Mouse (Mus musculus): Measurements from ENCODE around the gene Vmn2r51. TPM values are rescaled to one million over a fixed set of nuclear protein-coding genes. Genes with fewer than 3 reads are reported as not detected.

The Vmn2r51 gene
- polyA plus RNA-seq (2015; fragmentation: Illumina TruSeq; extraction: RNeasy Lipid Tissue Mini Kit (QIAGEN cat#74804); ENCODE audit: insufficient read depth, low read depth, low replicate concordance), result not detected

DNA sequence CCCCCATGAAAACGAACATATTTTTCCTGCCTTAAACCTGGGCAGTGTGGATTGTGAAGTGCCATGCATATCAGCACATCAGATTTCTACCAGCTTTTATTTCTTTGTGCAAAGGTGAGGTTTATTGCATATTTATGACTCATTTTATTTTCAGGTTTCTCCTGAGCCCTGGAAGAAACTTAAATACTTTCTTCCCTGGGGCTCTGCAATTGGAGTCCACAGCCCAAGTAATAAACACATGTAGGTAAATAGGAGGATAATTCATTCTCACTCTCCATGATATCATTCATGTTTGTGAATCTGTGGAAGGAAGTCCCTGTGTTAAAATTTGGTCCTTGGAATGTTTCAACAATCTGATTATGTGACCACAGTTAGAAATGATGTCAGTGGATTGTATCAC lies at the start of gene Vmn2r51:
Vmn2r51 (minus strand) TSS at position 101 of the 400 bp plus-strand sequence.

DNA sequence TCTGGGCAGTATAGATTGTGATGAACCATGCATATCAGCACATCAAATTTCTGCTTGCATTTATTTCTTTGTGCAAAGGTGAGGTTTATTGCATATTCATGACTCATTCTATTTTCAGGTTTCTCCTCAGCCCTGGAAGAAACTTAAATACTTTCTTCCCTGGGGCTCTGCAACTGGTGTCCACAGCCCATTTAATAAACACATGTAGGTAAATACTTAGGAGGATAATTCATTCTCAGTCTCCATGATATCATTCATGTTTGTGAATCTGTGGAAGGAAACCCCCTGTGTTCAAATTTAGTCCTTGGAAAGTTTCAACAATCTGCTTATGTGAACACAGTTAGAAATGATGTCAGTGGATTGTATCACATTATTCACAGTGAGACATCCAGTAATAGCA lies 52.3 kb downstream of the Vmn2r51 start, which contains the start of gene Vmn2r50:
Vmn2r50 (minus strand) TSS at position 101 of the 400 bp plus-strand sequence.

Other genes with a start within 250 kb of the Vmn2r51 start
- not detected for gene Vmn2r48, start 152.2 kb downstream of the Vmn2r51 start, polyA plus RNA-seq (2015; fragmentation: Illumina TruSeq; extraction: RNeasy Lipid Tissue Mini Kit (QIAGEN cat#74804); ENCODE audit: insufficient read depth, low read depth, low replicate concordance)
- not detected for gene Vmn2r49, start 113.5 kb downstream of the Vmn2r51 start, polyA plus RNA-seq (2015; fragmentation: Illumina TruSeq; extraction: RNeasy Lipid Tissue Mini Kit (QIAGEN cat#74804); ENCODE audit: insufficient read depth, low read depth, low replicate concordance)
- not detected for gene Vmn2r50, start 52.4 kb downstream of the Vmn2r51 start, polyA plus RNA-seq (2015; fragmentation: Illumina TruSeq; extraction: RNeasy Lipid Tissue Mini Kit (QIAGEN cat#74804); ENCODE audit: insufficient read depth, low read depth, low replicate concordance)
- not detected for gene Vmn2r52, start 70.8 kb upstream of the Vmn2r51 start, polyA plus RNA-seq (2015; fragmentation: Illumina TruSeq; extraction: RNeasy Lipid Tissue Mini Kit (QIAGEN cat#74804); ENCODE audit: insufficient read depth, low read depth, low replicate concordance)
- not detected for gene Vmn1r66, start 172.3 kb upstream of the Vmn2r51 start, polyA plus RNA-seq (2015; fragmentation: Illumina TruSeq; extraction: RNeasy Lipid Tissue Mini Kit (QIAGEN cat#74804); ENCODE audit: insufficient read depth, low read depth, low replicate concordance)